Mouse (Mus musculus) splenic B cell, adult 2 months (primary cell): ENCODE results near the gene Dctn3.
"Not testable (repeated sequence)": the region's sequence is repeated elsewhere in the genome, so short reads cannot be mapped to it uniquely, and the experiment has no call there.

ENCODE experiments used
- DNase-seq: peaks from one replicate; pipeline ENCODE4 v3.0.0-alpha.2; 2011; ENCODE audit warnings: low read depth, low spot score
- H3K27me3 ChIP-seq: 2 replicates; pipeline ENCODE4 v1.6.1; 2012; ENCODE audit warnings: mild to moderate bottlenecking, low read length, moderate library complexity, mixed read lengths; ENCODE audit not compliant: control insufficient read depth, poor library complexity, insufficient read depth, severe bottlenecking
- H3K36me3 ChIP-seq: 2 replicates; pipeline ENCODE4 v1.6.1; 2012; ENCODE audit warnings: mild to moderate bottlenecking, low read length, moderate library complexity, mixed read lengths; ENCODE audit not compliant: control insufficient read depth, poor library complexity, insufficient read depth, severe bottlenecking

Gene Dctn3

DNA sequence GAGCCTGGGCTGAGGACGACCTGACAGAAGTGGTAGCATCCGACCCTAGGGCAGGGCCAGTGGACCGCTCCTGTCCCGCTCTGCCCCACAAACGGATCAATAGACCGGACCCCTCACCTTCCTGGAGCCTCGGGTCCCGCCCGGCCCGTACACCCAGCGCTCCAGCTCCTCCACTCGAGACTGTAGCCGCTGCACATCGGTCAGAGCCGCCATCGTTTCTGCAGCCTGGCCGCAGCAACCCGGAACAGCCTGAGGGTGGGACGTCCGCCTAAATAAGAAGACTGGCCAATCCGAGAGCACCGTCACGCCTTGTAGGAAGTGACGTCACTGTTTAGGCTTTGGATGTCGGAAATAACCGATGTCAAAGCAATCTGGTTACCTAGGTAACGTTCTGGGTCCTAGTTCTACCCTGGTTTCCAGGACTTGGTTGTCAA, at the start of gene Dctn3:
Gene Dctn3 (minus strand): TSS at position 253 of the 434 bp plus-strand sequence.
- H3K36me3 ChIP-seq = peaks cover 5% of the 10 kb centered on the region; the same call in 1 of the 2 replicates
- peak; percentile 96 for DNase-seq
- H3K27me3 ChIP-seq = no peaks in the 10 kb centered on the region

DNA sequence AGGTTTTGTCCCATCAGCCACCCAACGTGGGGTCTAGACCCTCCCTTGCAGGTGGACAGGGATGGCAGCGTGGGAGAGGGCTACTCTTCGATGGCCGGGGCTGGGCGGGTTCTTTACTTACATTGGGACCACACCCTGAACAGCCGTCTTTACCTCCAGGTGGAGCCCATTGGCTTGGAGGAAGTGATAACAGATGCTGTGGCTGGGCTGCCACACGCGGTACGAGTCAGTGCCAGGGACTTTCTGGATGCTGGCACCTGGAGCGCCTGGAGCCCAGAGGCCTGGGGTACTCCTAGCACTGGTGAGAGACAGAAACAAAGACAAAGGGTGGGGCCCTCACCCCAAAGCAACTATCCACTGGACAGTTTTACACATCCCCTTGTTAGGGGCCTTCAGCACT, 44.3 kb upstream of the Dctn3 start:
- not testable (repeated sequence) for H3K36me3 ChIP-seq, DNase-seq, H3K27me3 ChIP-seq

DNA sequence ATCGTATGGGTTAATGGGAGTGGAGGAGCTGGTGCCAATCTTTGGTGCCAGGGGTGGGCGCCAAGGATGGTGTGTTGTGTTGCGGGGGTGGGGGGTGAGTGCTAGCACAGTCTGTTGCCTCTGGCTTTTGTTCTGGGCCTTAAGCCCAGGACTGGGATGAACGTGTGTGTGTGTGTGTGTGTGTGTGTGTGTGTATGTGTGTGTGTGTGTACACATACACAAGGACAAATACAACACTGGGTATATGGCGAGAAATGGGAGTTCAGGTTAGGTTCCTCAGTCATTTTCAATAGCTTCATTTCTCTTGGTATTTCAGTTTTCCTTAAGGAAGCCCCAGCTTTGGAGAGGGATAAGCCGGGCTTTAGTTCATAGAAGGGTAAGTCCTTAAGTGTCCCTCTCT, 40.2 kb upstream of the Dctn3 start:
- DNase-seq, H3K36me3 ChIP-seq, H3K27me3 ChIP-seq: not testable (repeated sequence)

DNA sequence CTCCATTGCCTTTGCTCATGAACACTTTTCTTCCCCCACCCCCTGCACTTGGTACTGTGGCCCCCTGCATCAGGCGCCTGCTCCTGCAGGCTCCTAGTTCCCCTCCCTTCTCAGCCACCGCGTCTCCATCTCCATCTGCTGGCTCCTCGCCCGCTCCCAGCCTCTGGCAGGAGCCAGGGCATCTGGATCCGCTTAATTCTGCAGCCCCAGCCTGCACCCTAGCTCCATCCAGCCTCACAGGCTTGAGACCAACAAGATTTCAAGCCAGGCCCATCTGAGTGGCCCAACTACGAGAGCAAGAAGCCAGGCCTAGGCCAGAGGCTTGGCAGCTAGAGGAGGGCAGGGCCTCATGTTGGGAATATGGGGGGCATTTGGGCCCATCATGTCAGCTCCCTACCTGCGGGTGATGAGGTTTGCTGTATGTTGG, 39.7 kb upstream of the Dctn3 start:
- H3K27me3 ChIP-seq, H3K36me3 ChIP-seq, DNase-seq: not testable (repeated sequence)

DNA sequence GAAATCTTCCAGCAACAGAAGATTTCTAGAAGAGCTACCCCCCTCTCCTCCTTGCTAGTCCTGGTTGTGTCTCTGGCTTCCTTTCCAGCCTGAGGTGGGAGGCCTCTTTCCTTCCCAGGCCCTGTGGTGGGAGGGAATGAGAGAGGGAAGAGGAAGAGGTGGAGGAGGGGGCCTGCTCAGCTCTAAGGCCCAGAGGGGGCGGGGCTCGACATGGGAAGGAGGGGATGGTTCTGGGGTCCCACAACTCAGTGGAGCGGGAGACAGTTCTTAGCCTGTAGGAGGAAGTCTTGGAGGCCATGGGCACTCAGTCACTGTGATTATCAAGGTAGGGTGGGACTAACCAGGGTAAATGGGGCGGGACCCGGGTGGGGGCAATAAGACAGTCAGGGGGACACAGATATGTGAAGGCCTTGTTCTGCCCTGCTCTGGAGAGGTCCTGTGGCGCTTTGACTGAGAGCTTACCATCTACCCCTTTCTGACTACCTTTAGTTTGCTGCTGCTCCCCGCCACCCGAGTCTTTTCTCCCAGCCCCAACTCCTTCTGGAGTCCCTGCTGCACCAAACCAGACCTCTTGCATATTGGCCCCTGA, 39.2 kb upstream of the Dctn3 start:
- DNase-seq = no peak
- peaks cover 3% of the 10 kb centered on the region for H3K36me3 ChIP-seq

DNA sequence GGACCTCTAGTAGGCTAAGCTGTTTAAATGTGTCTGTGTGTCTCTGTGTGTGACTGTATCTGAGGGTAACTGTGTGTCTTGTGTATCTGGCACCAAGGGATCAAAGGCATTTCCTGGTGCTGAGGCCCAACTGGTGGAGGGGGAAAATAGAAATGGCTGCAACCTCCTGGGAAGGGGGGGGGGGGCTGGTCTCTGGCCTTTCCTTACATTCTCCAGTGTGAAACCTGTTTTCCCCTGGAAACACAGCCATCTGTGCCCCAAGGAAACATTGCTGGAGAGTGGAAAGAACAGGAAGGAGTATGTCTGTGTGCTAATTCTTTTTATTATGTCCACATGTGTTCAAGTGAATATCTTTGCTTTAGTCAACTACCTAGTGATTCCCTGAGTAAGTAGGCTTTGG, 38.7 kb upstream of the Dctn3 start:
- no peaks in the 10 kb centered on the region for H3K27me3 ChIP-seq
- H3K36me3 ChIP-seq = peaks cover 3% of the 10 kb centered on the region
- no peak for DNase-seq

More for the DNA sequence above, 39.2 kb upstream of the Dctn3 start:
- H3K27me3 ChIP-seq = no peaks in the 10 kb centered on the region

DNA sequence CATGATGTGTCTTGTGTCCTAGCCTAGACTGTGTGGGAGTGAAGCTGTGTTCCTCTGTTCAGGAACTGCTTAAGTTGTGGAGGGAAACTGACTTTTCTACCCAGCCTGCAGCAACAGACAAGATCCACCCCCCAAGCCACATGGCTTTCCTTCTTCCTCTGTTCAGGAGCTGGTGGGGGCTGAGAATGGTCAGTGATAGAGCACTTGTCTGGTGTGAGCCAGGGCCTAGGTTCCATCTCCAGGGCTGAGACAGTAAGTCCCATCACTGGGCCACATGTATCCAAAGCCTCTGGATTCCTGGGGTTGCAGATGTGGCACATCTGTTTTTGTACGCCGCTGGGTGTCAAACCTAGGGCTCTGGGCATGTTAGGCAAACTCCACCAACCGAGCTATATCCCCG, 37.9 kb upstream of the Dctn3 start:
- DNase-seq = no peak
- H3K27me3 ChIP-seq = no peaks in the 10 kb centered on the region
- peaks cover 3% of the 10 kb centered on the region for H3K36me3 ChIP-seq

DNA sequence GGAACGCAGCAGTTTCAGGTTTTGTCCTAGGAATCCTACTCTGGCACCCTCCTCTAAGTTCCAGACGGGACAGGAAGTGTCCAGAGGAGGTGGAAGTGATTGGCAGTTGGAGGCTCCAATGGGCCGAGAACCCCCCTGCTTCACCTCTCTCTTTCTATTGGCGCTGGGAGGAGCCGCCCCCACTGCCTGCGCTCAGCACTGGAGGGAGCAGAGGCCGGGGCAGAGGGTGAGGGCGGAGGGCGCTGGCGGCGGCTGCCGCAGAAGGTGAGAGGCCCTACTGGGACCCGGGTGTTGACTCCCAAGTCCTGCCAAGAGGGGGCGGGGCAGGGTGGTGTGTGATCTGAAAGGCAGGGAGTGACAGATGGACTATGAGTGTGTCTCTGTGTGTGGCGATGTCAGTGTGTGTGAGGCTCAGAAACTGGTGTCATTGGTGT, 37.3 kb upstream of the Dctn3 start:
- Histone ChIP-seq H3K27me3 (no peaks in the 10 kb centered on the region), H3K36me3 (peaks cover 3% of the 10 kb centered on the region)
- peak; percentile 23 for DNase-seq

DNA sequence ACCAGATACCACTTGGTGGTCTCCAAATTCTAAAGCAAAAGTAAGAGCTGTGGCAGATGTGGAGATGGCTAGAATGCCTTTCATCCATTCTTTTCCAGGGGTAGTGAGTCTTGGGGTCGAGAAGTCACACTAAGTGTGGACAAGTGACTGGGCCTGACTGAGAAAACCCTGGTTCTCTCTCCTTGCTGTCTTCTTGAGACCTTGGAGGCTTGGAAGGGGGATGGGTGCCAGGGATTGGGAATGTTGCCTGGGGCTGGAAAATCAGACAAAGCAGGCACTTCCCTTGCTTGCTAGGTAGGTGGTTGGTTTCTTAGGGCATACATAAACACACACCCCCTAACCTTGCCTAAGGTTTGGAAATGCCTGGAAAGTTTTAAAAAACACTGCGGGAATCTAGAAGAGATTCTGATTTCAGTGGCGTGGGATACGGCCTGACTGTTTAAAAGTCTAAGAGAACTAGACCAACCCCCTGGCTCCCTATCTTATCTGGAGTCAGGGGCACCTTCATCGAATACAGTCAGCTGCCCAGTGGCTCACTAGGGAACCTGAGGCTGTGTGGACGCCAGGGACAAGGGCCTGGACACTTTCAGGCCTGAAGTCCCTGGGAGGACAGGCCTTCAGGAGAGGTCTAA, 36.8 kb upstream of the Dctn3 start:
- DNase-seq = no peak
- no peaks in the 10 kb centered on the region for H3K27me3 ChIP-seq

DNA sequence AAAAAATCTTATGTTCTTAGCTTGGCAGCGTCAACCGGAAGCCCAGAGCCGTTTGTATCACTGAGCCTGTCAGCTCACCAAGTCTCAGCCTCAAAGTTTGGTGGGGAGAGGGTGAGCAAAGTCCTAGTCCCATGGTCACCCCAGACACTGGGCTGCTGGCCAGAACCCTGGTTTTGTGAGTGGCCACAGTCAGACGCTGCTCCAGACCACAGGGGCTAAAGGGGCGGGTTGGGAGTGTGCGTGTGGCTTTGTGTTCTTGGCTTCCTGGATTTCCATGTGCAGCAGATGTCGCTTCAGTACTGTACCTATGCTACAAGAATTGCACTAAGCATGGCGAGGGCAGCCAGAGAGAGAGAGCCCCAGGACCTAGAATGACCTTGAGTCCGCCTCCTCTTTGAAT, 36.2 kb upstream of the Dctn3 start:
- Histone ChIP-seq H3K27me3 (no peaks in the 10 kb centered on the region), H3K36me3 (peaks cover 3% of the 10 kb centered on the region)
- no peak for DNase-seq

More for the DNA sequence above, 36.8 kb upstream of the Dctn3 start:
- H3K36me3 ChIP-seq = peaks cover 3% of the 10 kb centered on the region

DNA sequence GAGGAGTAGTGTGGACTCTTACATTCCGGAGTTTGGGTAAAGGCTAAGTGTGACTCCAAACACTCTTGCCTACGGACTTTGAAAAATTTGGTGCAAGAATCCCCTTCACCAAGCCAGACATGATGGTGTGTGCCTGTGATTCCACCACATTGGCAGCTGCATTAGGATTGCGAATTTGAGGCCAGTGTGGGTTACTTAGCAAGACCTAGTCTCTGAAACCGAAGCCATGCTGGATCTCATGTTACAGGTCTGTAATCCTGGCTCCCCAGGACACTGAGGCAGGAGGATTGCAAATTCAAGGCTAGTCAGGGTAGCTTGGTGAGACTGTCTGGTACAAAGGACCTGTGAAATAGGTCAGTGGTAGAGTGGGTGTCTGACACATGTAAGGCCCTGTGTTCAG, 35.7 kb upstream of the Dctn3 start:
- Histone ChIP-seq H3K36me3 (peaks cover 3% of the 10 kb centered on the region), H3K27me3 (no peaks in the 10 kb centered on the region)
- DNase-seq = no peak

DNA sequence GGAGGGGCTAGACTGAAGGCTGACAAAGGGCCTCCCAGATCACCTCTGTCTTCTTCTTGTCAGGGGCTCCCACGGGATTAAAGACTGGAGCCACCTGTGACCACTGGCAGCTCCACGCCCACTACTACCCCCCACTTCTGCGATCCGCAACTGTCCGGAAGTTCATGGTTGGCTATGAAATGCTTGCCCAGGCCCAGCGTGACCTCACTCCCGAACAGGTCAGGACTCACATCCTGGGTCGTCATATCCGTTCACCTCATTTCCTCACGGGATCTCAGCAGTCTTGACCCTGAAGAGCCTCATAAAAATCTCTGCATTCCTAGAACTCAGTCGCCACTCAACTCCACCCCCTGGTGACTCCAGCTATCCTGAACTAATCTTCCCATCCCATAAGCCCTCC, 35.1 kb upstream of the Dctn3 start:
- Histone ChIP-seq H3K36me3 (peaks cover 3% of the 10 kb centered on the region), H3K27me3 (no peaks in the 10 kb centered on the region)
- DNase-seq = no peak

DNA sequence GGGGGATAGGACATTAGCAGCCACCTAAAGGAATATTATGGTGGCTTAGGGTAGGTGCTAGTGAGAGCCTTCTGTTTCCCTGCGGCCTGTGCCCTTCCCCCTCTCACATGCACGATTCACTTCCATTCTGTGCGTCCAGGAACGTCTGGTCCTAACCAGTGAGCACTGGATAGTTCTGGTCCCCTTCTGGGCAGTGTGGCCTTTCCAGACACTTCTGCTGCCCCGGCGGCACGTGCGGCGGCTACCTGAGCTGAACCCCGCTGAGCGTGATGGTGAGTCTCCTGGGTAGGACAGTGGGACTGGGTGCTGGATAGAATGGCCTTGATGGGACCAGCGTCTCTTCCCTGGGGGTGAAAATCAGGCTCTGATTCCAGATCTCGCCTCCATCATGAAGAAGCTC, 34.4 kb upstream of the Dctn3 start:
- Histone ChIP-seq H3K27me3 (no peaks in the 10 kb centered on the region), H3K36me3 (peaks cover 3% of the 10 kb centered on the region)
- DNase-seq = no peak

DNA sequence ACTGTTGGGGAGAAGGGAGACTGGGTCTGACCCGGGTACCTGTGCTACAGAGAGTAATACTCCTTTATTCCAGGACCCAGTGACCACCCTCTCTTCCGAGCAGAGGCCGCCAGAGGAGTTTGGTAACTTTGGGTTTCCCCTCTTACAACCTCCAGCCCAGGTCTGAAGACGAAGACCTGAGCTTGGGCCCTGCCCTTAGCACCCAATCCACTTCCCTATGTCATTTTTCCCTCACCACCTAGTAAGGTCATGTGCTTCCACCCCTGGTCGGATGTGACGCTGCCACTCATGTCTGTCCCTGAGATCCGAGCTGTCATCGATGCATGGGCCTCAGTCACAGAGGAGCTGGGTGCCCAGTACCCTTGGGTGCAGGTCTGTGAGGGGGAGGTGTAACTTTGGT, 33.5 kb upstream of the Dctn3 start:
- no peaks in the 10 kb centered on the region for H3K27me3 ChIP-seq
- peak; percentile 13 for DNase-seq
- peaks cover 3% of the 10 kb centered on the region for H3K36me3 ChIP-seq

DNA sequence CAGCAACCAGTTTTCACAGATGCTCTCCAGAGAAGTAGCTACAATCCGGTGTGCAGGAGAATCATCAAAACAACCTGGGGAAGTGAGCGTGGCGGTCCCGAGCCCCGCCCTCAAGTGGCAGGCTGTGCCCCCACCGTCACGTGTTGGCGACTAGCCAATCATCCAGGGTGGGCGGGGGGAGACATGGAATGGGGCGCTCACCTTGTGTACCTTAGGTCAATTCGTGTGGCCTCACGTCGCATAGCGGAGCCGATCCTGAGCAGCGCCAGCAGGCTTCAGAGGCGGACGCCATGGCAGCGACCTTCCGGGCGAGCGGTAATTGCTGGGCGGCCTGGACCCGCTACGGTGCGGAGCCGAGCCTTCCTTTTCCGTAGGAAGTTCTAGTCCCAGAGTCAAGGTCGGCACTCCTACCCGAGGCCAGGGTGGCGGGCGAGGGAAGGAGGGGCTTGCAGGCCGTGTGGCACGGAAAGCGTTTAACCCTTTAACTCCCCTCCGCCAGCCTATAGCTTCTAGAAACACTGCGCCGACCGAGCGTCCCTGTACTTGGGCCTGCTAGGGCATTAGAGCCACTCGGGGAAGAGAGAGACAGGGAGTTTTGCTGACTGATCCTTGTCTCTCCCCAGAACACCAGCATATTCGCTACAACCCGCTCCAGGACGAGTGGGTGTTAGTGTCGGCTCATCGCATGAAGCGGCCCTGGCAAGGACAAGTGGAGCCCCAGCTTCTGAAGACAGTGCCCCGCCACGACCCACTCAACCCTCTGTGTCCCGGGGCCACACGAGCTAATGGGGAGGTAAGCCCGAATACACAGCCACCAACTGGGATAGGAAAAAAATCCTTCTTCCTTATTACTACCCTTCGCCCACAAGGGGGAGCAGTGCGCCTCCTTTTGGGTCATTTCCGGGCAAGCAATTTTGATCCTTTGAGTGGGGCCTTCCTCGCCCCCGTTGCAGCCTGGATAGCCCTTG, 32.7 kb upstream of the Dctn3 start, which contains the start of gene Sigmar1:
Gene Sigmar1 (minus strand): TSS at position 820 of the 968 bp plus-strand sequence.
- peak; percentile 93 for DNase-seq
- Histone ChIP-seq H3K36me3 (peaks cover 3% of the 10 kb centered on the region), H3K27me3 (no peaks in the 10 kb centered on the region)
